Mouse (Mus musculus) liver, embryonic 15.5 days (tissue): ENCODE results near the gene Mcts2. TPM values are rescaled to one million over a fixed set of nuclear protein-coding genes. Genes with fewer than 3 reads are reported as not detected.

Experiments
- ATAC-seq: fragments of 200-750 bp; cut with Nextera tagmentation; 2 replicates; pipeline ENCODE4 v1.8.0; 2017; ENCODE audit warnings: moderate number of reproducible peaks, mild to moderate bottlenecking, moderate library complexity; ENCODE audit not compliant: insufficient read depth
- H3K27ac ChIP-seq: fragments of 300-500 bp; sonication (generic); replicated peaks from 2 replicates; pipeline ENCODE4 v1.5.1; 2015; ENCODE audit warnings: mild to moderate bottlenecking, inconsistent platforms
- H3K27me3 ChIP-seq: fragments of 300-500 bp; sonication (generic); 2 replicates; pipeline ENCODE4 v1.6.1; 2015; ENCODE audit warnings: mild to moderate bottlenecking, inconsistent platforms
- H3K36me3 ChIP-seq: fragments of 300-500 bp; sonication (generic); replicated peaks from 2 replicates; pipeline ENCODE4 v1.6.1; 2015; ENCODE audit warnings: moderate library complexity, mild to moderate bottlenecking, inconsistent platforms
- H3K4me1 ChIP-seq: fragments of 300-500 bp; sonication (generic); replicated peaks from 2 replicates; pipeline ENCODE4 v1.6.1; 2015; ENCODE audit warnings: inconsistent platforms
- H3K4me2 ChIP-seq: fragments of 300-500 bp; sonication (generic); 2 replicates; pipeline ENCODE4 v1.6.1; 2015; ENCODE audit warnings: moderate library complexity, mild to moderate bottlenecking, inconsistent platforms
- H3K4me3 ChIP-seq: fragments of 300-500 bp; sonication (generic); replicated peaks from 2 replicates; pipeline ENCODE4 v1.5.1; 2015; ENCODE audit warnings: mild to moderate bottlenecking, inconsistent platforms
- H3K9ac ChIP-seq: fragments of 300-500 bp; sonication (generic); 2 replicates; pipeline ENCODE4 v1.6.1; 2015; ENCODE audit warnings: moderate library complexity, mild to moderate bottlenecking, inconsistent platforms
- H3K9me3 ChIP-seq: fragments of 300-500 bp; sonication (generic); replicated peaks from 2 replicates; pipeline ENCODE4 v1.6.1; 2016; ENCODE audit warnings: inconsistent platforms
- WGBS: fragments of 180-500 bp; shearing (Covaris S2); methylation state at CpG from one replicate; pipeline ENCODE4 v1.1.7; 2015; ENCODE audit warnings: mixed read lengths; ENCODE audit not compliant: insufficient replicate concordance; 5-methylcytosine and 5-hydroxymethylcytosine counted together
- polyA plus RNA-seq: library from polyadenylated mRNA; unstranded; fragments of >200 nt; fragmentation: Nextera tagmentation; extraction: Ambion mirVana; gene quantifications from 2 replicates; pipeline ENCODE4 v1.2.1, GENCODE M21; 2015

The Mcts2 gene
- polyA plus RNA-seq, 1 experiment from 2014 or later: 12.1 TPM

DNA sequence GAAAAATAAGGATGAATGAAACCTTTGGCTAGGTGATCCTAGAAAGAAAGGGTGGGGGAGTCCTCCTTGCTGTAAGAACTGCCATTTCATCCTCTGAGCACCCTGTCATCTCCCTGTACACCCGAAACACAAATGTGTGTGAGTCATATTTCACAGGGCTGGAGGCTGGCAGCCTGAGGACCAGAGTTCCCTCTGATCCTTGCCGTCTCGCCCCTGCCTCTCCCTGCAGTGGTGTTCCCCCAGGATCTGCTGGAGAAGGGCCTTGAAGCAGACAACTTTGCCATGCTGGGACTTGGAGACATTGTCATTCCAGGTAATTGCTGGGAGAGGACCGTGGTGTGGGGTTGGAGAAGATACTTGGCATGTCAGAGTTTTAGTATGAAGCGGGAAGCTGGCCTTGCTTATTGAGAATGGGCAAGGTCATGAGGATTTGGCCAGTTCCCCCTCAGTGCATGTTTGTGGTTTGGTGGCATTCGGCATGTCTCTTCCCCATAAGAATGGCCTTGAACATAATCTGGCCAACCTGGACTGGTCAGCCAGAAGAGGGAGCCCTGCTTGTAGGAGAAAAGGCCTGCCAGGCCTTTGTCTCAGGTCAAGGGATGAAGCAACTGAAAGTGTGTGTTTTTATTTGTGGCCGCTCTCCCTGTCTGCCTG lies 4.9 kb downstream of the Mcts2 start:
- H3K4me3 ChIP-seq: no peak overlapping the region
- no peak for ATAC-seq
- peaks cover 61% of the 10 kb centered on the region for H3K36me3 ChIP-seq
- H3K4me2 ChIP-seq: no peak overlapping the region
- no peak overlapping the region for H3K9ac ChIP-seq
- no peak overlapping the region for H3K27ac ChIP-seq
- H3K4me1 ChIP-seq: peaks cover 38% of the 10 kb centered on the region
- H3K27me3 ChIP-seq: no peaks in the 10 kb centered on the region
- WGBS: 70% methylated on average over 7 of the region's 7 CpGs
- H3K9me3 ChIP-seq: no peaks in the 10 kb centered on the region

DNA sequence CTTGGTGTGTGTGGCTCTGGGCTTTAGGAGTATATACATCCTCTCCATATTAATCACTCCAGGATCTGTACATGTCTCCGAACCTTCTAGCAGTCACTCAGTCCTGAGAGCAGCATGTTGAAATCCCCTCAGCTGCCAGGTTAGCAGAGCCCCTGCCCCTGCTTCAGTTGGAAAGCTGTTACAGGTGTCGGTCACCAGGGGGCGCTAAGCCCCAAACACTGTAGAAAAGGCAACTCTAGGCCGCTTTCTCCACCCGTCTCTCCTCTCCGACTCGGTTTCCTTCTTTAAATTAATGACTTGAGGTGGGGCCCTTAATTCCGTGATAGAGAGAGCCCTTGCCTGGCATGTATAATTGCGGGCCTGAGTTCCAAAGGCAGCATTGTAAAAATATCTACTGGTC lies 6.4 kb downstream of the Mcts2 start:
- H3K36me3 ChIP-seq: peaks cover 61% of the 10 kb centered on the region
- peak overlapping the region; percentile 17; the same call in 1 of the 2 replicates for H3K9ac ChIP-seq

DNA sequence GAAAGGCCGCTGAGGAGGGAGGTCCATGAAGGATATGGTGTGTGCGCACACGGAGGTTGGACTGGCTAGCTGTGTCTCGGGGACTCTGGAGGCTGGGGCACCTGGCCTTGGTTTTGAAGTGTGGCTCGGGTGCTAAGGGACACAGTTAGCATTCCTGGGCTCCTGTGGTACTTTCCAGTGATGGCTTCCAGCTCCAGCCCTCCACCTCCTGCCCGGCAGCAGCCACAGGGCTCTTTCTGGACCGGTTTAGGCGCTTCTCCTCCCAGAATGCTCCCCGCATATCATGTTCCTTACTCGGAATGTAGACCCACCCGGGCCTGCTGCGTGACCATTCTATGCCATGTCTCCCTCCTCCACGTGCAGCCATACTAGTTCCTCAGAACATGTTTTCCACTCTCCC lies 6.9 kb downstream of the Mcts2 start:
- H3K9ac ChIP-seq: peak overlapping the region; percentile 17; the same call in 1 of the 2 replicates
- ATAC-seq: no peak
- H3K4me3 ChIP-seq: peak overlapping the region; percentile 8; the same call in 1 of the 2 replicates
- peak overlapping the region; percentile 42 for H3K4me2 ChIP-seq
- H3K27ac ChIP-seq: no peak overlapping the region
- peaks cover 61% of the 10 kb centered on the region for H3K36me3 ChIP-seq
- no peaks in the 10 kb centered on the region for H3K27me3 ChIP-seq
- H3K4me1 ChIP-seq: peaks cover 29% of the 10 kb centered on the region
- 76% methylated on average over 13 of the region's 13 CpGs for WGBS
- no peaks in the 10 kb centered on the region for H3K9me3 ChIP-seq

More for the DNA sequence above, 6.4 kb downstream of the Mcts2 start:
- H3K27ac ChIP-seq: no peak overlapping the region
- WGBS: 13% methylated on average over 9 of the region's 9 CpGs
- peak overlapping the region; percentile 42 for H3K4me2 ChIP-seq
- no peaks in the 10 kb centered on the region for H3K27me3 ChIP-seq
- peak overlapping the region; percentile 8; the same call in 1 of the 2 replicates for H3K4me3 ChIP-seq
- no peak for ATAC-seq
- no peaks in the 10 kb centered on the region for H3K9me3 ChIP-seq
- H3K4me1 ChIP-seq: peaks cover 34% of the 10 kb centered on the region

DNA sequence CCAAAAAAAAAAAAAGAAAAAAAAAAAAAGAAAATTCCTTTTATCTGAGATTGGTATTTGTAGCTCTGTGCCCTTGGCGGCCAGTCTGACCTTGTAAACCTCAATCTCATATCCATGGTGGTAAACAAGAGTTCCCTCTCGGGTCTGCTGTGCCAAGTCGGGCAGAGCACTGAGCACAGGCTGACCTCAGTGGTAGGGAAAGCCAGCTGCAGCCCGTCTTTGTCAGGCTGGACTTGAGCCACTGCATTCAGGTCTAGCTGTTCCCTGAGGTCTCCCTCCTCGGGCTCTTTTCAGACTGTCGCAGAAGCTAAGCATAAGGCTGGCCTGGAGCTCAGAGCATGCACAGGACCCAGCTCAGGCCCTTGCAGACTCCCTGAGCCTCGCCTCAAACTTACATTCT lies 7.9 kb downstream of the Mcts2 start:
- no peak for ATAC-seq
- WGBS: 59% methylated on average over 7 of the region's 7 CpGs
- Histone ChIP-seq H3K36me3 (peaks cover 61% of the 10 kb centered on the region), H3K27ac (no peak overlapping the region), H3K4me3 (no peak overlapping the region), H3K9me3 (no peaks in the 10 kb centered on the region), H3K4me2 (no peak overlapping the region), H3K4me1 (peaks cover 26% of the 10 kb centered on the region), H3K9ac (no peak overlapping the region), H3K27me3 (no peaks in the 10 kb centered on the region)

DNA sequence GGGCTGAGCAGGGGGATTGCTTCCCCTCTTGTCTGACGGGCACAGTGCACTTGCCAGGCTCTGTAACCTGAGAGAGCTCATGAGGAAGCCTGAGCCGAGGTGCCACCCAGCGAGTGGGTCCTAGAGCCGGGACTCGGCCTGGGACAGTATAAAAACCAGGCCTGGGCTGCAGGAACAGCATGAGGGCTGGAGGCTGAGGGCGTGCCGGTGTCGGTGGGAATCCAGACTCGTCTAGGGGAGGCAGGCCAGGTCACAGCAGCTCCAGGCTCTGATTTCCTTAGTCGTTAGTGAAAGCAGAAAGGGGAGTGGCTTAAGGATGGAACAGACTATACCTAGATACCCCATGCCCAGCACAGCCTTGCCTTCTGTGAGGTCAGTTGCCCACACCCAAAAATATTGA lies 9.2 kb downstream of the Mcts2 start:
- Histone ChIP-seq H3K9me3 (no peaks in the 10 kb centered on the region), H3K27me3 (no peaks in the 10 kb centered on the region), H3K27ac (no peak overlapping the region), H3K4me3 (no peak overlapping the region), H3K9ac (no peak overlapping the region), H3K36me3 (peaks cover 63% of the 10 kb centered on the region), H3K4me1 (peaks cover 22% of the 10 kb centered on the region), H3K4me2 (no peak overlapping the region)
- no peak for ATAC-seq
- WGBS: 77% methylated on average over 10 of the region's 10 CpGs

DNA sequence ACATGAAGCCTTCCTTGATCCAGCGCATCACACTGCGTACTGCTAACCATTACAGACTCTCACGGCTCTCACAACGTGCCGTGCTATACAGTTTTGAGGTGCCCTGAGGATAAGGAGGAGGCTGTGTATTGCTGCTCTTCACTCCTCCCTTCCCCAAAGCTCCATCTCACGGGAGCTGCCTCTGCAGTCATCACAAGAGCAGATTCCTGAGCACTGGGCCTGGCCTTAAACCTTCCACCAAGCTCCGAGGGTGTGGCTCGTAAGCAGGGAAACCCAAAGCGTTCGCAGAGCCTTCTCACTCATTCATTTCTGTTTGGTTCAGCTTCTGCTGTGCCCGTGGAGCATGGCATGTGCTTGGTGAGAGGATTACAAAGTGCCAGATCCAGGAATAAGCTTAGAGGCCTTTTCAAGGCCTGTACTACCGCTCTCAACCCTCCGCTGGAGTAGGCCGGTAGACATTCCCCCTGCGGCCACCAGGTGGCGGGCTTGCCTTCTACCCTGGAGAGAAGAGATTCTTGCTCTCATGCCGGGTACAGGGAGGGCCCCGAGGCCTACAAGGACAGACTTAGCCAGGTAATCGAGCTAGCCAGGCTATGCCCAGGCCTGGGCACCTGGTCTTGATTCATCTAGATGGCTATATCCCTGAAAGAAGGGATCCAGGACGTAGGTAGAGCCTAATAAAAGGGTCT lies 9.8 kb downstream of the Mcts2 start:
- no peak overlapping the region for H3K4me2 ChIP-seq
- H3K27ac ChIP-seq: no peak overlapping the region
- no peaks in the 10 kb centered on the region for H3K27me3 ChIP-seq
- H3K9me3 ChIP-seq: no peaks in the 10 kb centered on the region
- WGBS: 42% methylated on average over 20 of the region's 20 CpGs
- H3K4me3 ChIP-seq: no peak overlapping the region
- peak; percentile 66 for ATAC-seq
- H3K36me3 ChIP-seq: peaks cover 64% of the 10 kb centered on the region
- peaks cover 16% of the 10 kb centered on the region for H3K4me1 ChIP-seq
- peak overlapping the region; percentile 29; the same call in 1 of the 2 replicates for H3K9ac ChIP-seq

DNA sequence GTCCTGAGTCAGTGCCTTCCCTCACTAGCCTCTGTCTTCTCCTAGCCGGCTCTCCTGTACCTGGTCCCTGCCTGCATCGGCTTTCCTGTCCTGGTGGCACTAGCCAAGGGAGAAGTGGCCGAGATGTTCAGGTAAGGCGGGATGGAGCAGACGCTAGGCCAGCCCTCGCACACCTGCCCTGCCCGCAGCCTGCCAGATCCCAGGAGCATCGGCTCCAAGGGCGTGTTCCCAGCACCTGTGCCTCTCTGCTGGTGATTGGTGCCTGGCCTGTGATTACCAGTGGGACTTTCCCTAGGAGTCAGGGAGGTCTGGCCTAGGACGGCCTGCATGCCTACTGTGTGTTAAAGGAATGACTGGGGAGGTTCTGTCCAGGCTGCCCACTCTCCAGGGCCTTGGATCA lies 13.3 kb downstream of the Mcts2 start:
- no peak overlapping the region for H3K27ac ChIP-seq
- H3K4me2 ChIP-seq: no peak overlapping the region
- peaks cover 97% of the 10 kb centered on the region for H3K36me3 ChIP-seq
- 86% methylated on average over 10 of the region's 10 CpGs for WGBS
- ATAC-seq: no peak
- H3K4me3 ChIP-seq: no peak overlapping the region
- H3K4me1 ChIP-seq: peaks cover 9% of the 10 kb centered on the region
- no peak overlapping the region for H3K9ac ChIP-seq
- H3K27me3 ChIP-seq: no peaks in the 10 kb centered on the region
- no peaks in the 10 kb centered on the region for H3K9me3 ChIP-seq

DNA sequence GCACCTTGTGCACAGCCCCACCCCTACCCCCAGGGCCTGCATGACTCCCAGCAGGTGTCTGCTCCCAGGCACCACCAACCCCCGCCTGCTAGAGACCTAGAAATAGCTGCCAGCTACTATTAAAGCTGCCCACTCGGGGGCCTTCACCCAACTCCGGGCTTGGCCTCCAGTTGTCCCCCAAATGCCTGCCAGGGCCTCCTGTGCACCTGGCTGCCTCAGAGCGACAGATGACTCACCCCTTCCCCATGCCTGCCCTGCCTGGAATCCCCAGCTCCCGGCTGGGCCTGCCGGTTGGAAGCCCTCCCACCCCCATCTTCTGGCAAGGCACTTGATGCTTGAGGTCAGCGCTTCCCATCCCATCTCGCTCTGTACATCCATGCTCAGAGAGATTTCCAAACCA lies 13.9 kb downstream of the Mcts2 start:
- 83% methylated on average over 8 of the region's 8 CpGs for WGBS
- Histone ChIP-seq H3K36me3 (peaks cover 98% of the 10 kb centered on the region), H3K9ac (no peak overlapping the region), H3K9me3 (no peaks in the 10 kb centered on the region), H3K27ac (no peak overlapping the region), H3K4me2 (no peak overlapping the region), H3K27me3 (no peaks in the 10 kb centered on the region), H3K4me3 (no peak overlapping the region), H3K4me1 (peaks cover 9% of the 10 kb centered on the region)
- ATAC-seq: no peak

DNA sequence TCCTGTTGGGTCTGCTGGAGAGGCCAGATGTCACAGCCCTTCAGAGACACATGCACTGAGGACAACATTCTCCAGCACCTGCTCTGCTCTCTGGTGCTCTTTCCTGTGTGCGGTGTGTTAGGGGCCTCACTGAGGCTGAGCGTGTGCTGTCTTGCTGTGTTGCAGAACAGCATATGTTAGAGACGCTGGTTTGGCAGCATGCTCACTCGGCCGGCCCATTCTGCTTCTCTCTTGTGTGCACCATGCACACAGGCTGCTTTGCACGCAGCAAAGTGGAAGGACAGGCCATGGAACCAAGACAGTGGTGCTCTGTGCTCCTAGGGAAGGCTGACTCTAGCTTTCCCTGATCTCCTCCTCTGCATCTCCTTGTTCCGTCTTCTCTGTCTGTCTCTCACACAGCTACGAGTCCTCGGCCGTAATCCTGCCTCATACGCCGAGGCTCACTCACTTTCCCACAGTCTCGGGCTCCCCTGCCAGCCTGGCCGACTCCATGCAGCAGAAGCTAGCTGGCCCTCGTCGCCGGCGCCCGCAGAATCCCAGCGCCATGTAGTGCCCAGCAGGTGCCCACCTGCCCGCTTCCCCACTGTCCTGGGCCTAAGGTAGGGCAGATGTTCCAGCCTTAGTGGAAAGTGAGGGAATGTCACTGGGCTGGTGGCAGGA lies 16.9 kb downstream of the Mcts2 start:
- no peak overlapping the region for H3K4me3 ChIP-seq
- H3K4me1 ChIP-seq: peaks cover 18% of the 10 kb centered on the region
- H3K27ac ChIP-seq: no peak overlapping the region
- no peak for ATAC-seq
- H3K4me2 ChIP-seq: no peak overlapping the region
- WGBS: 87% methylated on average over 21 of the region's 21 CpGs
- peaks cover 78% of the 10 kb centered on the region for H3K36me3 ChIP-seq
- no peak overlapping the region for H3K9ac ChIP-seq
- no peaks in the 10 kb centered on the region for H3K9me3 ChIP-seq
- no peaks in the 10 kb centered on the region for H3K27me3 ChIP-seq

DNA sequence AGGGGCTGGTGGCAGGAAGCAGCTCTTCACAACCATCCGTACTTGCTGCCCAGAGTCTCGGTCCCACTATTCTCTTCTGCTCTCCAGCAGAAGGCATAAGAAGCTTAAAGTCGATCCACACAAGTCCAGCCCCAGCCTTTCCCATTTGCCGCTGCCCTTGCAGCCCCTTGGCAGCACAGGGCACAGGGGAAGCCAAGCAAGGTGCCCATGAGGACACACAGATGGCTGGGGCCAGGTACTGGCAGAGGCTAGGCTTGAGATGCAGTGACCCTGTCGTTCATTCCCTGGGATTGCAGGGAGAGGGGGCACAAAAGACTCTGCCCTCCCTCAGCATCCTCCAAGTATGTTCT lies 17.4 kb downstream of the Mcts2 start:
- H3K4me3 ChIP-seq: no peak overlapping the region
- H3K36me3 ChIP-seq: peaks cover 73% of the 10 kb centered on the region
- H3K27ac ChIP-seq: no peak overlapping the region
- H3K4me1 ChIP-seq: peaks cover 18% of the 10 kb centered on the region
- WGBS: 79% methylated on average over 5 of the region's 5 CpGs
- no peaks in the 10 kb centered on the region for H3K27me3 ChIP-seq
- H3K4me2 ChIP-seq: no peak overlapping the region
- H3K9me3 ChIP-seq: no peaks in the 10 kb centered on the region
- H3K9ac ChIP-seq: no peak overlapping the region
- ATAC-seq: no peak

DNA sequence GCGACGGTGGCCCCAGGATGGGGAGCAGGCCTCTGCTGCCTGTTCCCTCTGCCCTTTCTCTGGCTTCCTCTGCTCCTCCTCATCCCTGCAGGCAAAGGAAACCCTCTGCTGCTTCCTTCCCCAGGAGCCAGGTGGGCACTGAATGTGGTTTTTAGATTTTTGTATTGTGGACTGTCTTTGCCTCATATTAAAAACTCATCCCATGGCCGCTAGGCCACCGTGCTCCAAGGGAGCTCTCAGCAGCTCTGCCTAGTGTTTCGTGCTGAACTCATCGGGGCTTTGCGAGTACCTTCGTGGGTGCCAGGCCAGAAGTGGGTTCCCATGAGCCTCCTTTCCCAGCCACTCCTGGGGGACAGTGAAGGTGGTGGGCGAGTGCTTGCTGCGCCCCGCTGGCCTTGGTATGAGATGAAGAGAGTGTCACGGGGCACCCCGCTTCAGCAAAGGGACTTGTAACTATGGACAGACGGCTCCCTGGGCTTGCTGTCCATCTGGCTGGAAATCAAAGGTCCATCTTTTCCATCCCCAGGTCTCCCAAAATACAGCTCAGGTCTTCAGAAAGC lies 18.1 kb downstream of the Mcts2 start:
- Histone ChIP-seq H3K36me3 (peaks cover 67% of the 10 kb centered on the region), H3K9me3 (no peaks in the 10 kb centered on the region), H3K4me2 (no peak overlapping the region), H3K9ac (no peak overlapping the region), H3K4me1 (peaks cover 18% of the 10 kb centered on the region), H3K27ac (no peak overlapping the region), H3K4me3 (no peak overlapping the region), H3K27me3 (no peaks in the 10 kb centered on the region)
- 77% methylated on average over 14 of the region's 14 CpGs for WGBS
- ATAC-seq: no peak
